Mouse (Mus musculus): ENCODE results near the gene Sdad1. TPM values are rescaled to one million over a fixed set of nuclear protein-coding genes. Genes with fewer than 3 reads are reported as not detected.

The Sdad1 gene
- polyA plus RNA-seq, 1 experiment from 2014 or later = 20.9 TPM

GRCm38 (mm10) chr5:92331635-92332338, 21.5 kb upstream of the Sdad1 start, which contains the start of gene Art3:
TSS of gene Art3 (plus strand) at chr5:92331827.
- peaks cover 5% of the 10 kb centered on the region; the same call in 1 of the 2 replicates for H3K27me3 ChIP-seq (replicated peaks)
- ATAC-seq (ENCODE audit: extremely low read depth, insufficient number of reproducible peaks, low FRiP score, low TSS enrichment) = no peak
- 81% methylated on average over 17 of the region's 17 CpGs for WGBS

GRCm38 (mm10) chr5:92331122-92331521, 20.8 kb upstream of the Sdad1 start:
- no peak for ATAC-seq (ENCODE audit: extremely low read depth, insufficient number of reproducible peaks, low FRiP score, low TSS enrichment)
- peaks cover 5% of the 10 kb centered on the region; the same call in 1 of the 2 replicates for H3K27me3 ChIP-seq (replicated peaks)
- no peak overlapping the region for H3K9ac ChIP-seq
- peaks cover 7% of the 10 kb centered on the region; the same call in 1 of the 2 replicates for H3K4me1 ChIP-seq
- no peaks in the 10 kb centered on the region for H3K9me3 ChIP-seq
- no peaks in the 10 kb centered on the region for H3K36me3 ChIP-seq
- 77% methylated on average over 12 of the region's 12 CpGs for WGBS
- H3K27ac ChIP-seq (replicated peaks) = no peak overlapping the region
- no peak overlapping the region for H3K4me2 ChIP-seq
- no peak overlapping the region for H3K4me3 ChIP-seq

More at GRCm38 (mm10) chr5:92331635-92332338, 21.5 kb upstream of the Sdad1 start, which contains the start of gene Art3:
- Histone ChIP-seq H3K4me3 (peak within 1 kb of the TSS; percentile 28), H3K9me3 (no peaks in the 10 kb centered on the region), H3K36me3 (no peaks in the 10 kb centered on the region), H3K4me2 (peak within 1 kb of the TSS; percentile 49), H3K9ac (peak within 1 kb of the TSS; percentile 37; the same call in 1 of the 2 replicates), H3K27ac (replicated peaks) (peak within 1 kb of the TSS; percentile 83), H3K4me1 (peaks cover 7% of the 10 kb centered on the region; the same call in 1 of the 2 replicates)

DNA sequence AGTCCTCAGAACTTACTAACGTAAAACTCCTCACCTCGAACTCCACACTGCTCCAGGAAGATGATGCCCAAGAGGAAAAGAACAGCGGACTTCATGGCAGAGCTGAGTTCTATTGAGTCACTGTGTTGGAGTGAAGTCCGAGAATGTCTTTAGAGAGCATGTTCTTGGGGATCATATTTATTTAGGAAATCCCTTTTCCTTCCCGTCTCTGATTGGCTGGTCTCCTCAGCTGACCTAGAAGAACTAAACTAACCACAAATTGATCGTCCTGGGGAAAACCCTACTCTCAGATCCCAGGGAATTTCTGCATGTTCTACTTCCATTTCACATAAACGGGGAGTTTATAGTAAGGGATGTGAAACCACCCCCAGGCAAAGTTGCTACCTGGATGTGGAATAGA, 17.6 kb upstream of the Sdad1 start, which contains the start of gene Cxcl9:
Gene Cxcl9 (minus strand): TSS at position 151 of the 400 bp plus-strand sequence.
- no peak within 1 kb of the TSS for H3K4me2 ChIP-seq
- no peak within 1 kb of the TSS for H3K9ac ChIP-seq
- ATAC-seq (ENCODE audit: extremely low read depth, insufficient number of reproducible peaks, low FRiP score, low TSS enrichment) = no peak
- no peaks in the 10 kb centered on the region for H3K36me3 ChIP-seq
- H3K27ac ChIP-seq (replicated peaks) = no peak within 1 kb of the TSS
- whole genome bisulfite sequencing = 71% methylated on average over 7 of the region's 7 CpGs
- H3K4me1 ChIP-seq = peaks cover 17% of the 10 kb centered on the region
- H3K9me3 ChIP-seq = no peaks in the 10 kb centered on the region
- peaks cover 5% of the 10 kb centered on the region; the same call in 1 of the 2 replicates for H3K27me3 ChIP-seq (replicated peaks)
- H3K4me3 ChIP-seq = no peak within 1 kb of the TSS

GRCm38 (mm10) chr5:92327367-92327766, 17.1 kb upstream of the Sdad1 start:
- no peak for ATAC-seq (ENCODE audit: extremely low read depth, insufficient number of reproducible peaks, low FRiP score, low TSS enrichment)
- H3K27ac ChIP-seq (replicated peaks) = no peak overlapping the region
- no peak overlapping the region for H3K4me3 ChIP-seq
- WGBS = 62% methylated on average over 6 of the region's 6 CpGs
- H3K36me3 ChIP-seq = no peaks in the 10 kb centered on the region
- H3K27me3 ChIP-seq (replicated peaks) = peaks cover 5% of the 10 kb centered on the region; the same call in 1 of the 2 replicates
- H3K9me3 ChIP-seq = no peaks in the 10 kb centered on the region
- H3K4me1 ChIP-seq = peaks cover 17% of the 10 kb centered on the region
- H3K4me2 ChIP-seq = no peak overlapping the region
- H3K9ac ChIP-seq = no peak overlapping the region

DNA sequence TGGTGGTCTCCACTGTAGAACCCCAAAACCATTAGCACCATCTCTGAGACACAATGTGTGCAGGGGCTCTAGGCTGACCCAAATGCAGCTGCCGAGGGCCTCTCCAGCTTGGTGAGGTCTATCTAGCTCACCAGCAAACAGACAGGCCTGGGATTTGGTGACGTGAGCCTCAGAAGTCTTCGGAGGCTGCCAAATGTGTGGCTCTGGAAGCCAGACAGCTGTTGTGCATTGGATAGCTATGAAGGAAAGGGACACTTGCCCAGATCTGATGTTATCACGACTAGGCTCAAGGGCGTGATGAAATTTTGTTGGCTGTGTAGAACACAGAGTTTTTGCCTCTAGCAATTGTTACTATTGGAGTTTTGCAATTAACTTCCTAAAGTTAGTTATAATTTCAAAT, 13.0 kb upstream of the Sdad1 start:
- H3K4me3 ChIP-seq = no peak overlapping the region
- H3K27me3 ChIP-seq (replicated peaks) = peaks cover 5% of the 10 kb centered on the region; the same call in 1 of the 2 replicates
- no peak for ATAC-seq (ENCODE audit: extremely low read depth, insufficient number of reproducible peaks, low FRiP score, low TSS enrichment)
- H3K9me3 ChIP-seq = no peaks in the 10 kb centered on the region
- H3K4me1 ChIP-seq = peaks cover 14% of the 10 kb centered on the region
- no peak overlapping the region for H3K27ac ChIP-seq (replicated peaks)
- no peaks in the 10 kb centered on the region for H3K36me3 ChIP-seq
- no peak overlapping the region for H3K4me2 ChIP-seq
- H3K9ac ChIP-seq = no peak overlapping the region
- 59% methylated on average over 5 of the region's 5 CpGs for WGBS

- Histone ChIP-seq H3K9me3 (no peaks in the 10 kb centered on the region), H3K27me3 (replicated peaks) (no peaks in the 10 kb centered on the region), H3K27ac (replicated peaks) (no peak overlapping the region), H3K4me1 (peaks cover 14% of the 10 kb centered on the region), H3K4me3 (no peak overlapping the region), H3K4me2 (no peak overlapping the region), H3K9ac (no peak overlapping the region), H3K36me3 (no peaks in the 10 kb centered on the region)
- WGBS = 71% methylated on average over 4 of the region's 4 CpGs
- ATAC-seq (ENCODE audit: extremely low read depth, insufficient number of reproducible peaks, low FRiP score, low TSS enrichment) = no peak
Observed at GRCm38 (mm10) chr5:92322612-92323011, 12.3 kb upstream of the Sdad1 start.

DNA sequence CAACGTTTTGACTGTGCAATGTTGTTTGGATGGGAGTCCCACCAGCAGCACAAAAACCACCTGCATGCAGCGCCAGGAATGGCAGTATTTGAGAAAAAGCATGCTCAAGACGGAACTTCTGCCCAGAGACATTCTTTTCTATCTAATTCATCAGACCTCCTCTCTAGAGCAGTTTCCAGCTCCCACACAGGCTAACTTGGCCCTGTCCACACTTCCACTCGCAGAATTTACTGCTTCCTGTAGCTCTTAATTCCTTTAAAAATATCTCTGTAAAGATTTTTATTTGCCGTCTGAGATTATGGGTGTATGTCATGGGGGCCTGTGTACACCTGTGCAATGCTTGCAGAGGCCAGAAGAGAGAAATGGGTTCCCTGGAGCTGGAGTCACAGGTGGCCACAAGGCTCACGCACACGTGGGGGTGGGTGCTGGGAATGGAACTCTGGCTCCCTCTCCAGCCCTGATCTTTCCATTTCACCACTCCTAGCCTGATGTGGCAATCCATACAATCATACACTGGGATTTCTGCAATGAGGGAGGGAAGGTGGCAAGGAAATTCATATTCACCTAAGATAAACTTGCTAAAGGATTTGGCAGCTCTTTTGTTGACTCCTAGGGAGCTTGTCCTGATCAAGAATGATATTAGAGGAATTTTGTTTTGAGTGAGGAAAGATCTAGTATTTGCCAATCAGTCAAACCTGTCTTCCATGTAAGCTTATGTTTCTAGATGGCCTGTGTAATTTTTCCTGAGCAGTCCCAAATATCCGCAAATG, 11.5 kb upstream of the Sdad1 start:
- Histone ChIP-seq H3K4me3 (no peak overlapping the region), H3K9me3 (no peaks in the 10 kb centered on the region), H3K4me2 (no peak overlapping the region), H3K9ac (no peak overlapping the region), H3K27me3 (replicated peaks) (no peaks in the 10 kb centered on the region), H3K36me3 (no peaks in the 10 kb centered on the region), H3K4me1 (peaks cover 14% of the 10 kb centered on the region), H3K27ac (replicated peaks) (no peak overlapping the region)
- 57% methylated on average over 8 of the region's 8 CpGs for WGBS
- no peak for ATAC-seq (ENCODE audit: extremely low read depth, insufficient number of reproducible peaks, low FRiP score, low TSS enrichment)

DNA sequence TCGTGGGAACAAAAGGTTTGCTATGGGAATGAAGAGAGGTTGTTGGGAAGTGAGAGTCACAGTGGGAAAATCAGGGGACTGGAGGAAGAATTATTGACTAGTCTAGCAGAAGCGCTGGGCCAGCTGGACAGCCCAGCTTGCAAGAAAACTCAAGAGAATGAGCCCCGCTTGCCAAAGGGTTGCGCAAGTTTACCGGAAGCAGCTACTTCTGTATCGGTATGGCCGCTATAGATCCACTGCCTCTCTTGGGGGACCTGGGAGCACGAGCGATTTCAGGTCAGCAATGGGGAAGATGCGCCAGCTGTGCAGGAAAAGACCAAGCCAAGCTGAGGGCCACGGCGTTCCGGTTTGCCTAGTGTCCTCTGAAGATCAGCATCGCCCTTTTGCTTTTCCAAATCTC, 8.3 kb upstream of the Sdad1 start:
- WGBS = 89% methylated on average over 14 of the region's 14 CpGs
- Histone ChIP-seq H3K27ac (replicated peaks) (no peak overlapping the region), H3K4me1 (peaks cover 9% of the 10 kb centered on the region; the same call in 1 of the 2 replicates), H3K36me3 (no peaks in the 10 kb centered on the region), H3K27me3 (replicated peaks) (no peaks in the 10 kb centered on the region), H3K4me3 (no peak overlapping the region), H3K4me2 (no peak overlapping the region), H3K9me3 (no peaks in the 10 kb centered on the region), H3K9ac (no peak overlapping the region)
- no peak for ATAC-seq (ENCODE audit: extremely low read depth, insufficient number of reproducible peaks, low FRiP score, low TSS enrichment)

DNA sequence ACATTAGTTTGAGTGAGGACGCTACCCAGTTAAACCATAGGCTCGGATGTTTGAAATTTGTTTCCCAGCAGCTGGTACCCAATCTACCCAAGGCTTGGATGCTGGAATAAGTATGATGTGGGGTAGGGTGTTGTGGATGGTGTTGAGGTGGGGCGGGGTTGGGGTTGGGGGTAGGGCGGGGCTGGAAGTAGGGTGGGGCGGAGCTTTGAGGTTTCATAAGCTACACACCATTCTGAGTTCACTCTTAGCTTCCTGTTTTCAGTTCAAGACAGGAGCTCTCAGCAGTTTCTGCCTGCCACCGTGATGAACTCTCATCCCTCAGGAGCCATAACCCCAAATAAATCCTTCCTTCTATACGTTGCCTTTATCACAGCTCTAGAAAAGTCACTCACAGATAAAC, 7.8 kb upstream of the Sdad1 start:
- Histone ChIP-seq H3K27ac (replicated peaks) (no peak overlapping the region), H3K27me3 (replicated peaks) (no peaks in the 10 kb centered on the region), H3K9ac (no peak overlapping the region), H3K4me3 (no peak overlapping the region), H3K9me3 (no peaks in the 10 kb centered on the region), H3K36me3 (no peaks in the 10 kb centered on the region), H3K4me1 (peaks cover 6% of the 10 kb centered on the region; the same call in 1 of the 2 replicates), H3K4me2 (no peak overlapping the region)
- no peak for ATAC-seq (ENCODE audit: extremely low read depth, insufficient number of reproducible peaks, low FRiP score, low TSS enrichment)
- WGBS = 80% methylated on average over 7 of the region's 7 CpGs

DNA sequence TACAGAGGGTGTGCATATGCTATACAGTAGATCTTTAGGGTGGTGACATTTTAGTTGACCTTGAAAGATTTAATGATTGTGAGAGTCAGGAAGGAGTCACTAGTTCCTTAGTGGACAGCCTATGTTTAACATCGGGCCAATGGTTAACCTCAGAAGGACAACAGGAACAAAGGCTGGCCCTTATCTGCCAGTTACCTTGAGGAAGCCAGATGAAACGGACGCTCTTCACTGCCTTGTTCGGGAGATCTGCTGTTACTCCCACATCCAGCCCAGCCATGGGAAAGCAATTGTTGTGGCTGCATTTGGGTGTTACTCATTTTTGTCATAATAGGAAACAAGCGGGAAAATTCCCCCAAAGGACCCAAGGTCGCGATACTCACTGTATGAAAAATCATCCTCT, 3.5 kb upstream of the Sdad1 start:
- Histone ChIP-seq H3K9ac (no peak overlapping the region), H3K27me3 (replicated peaks) (no peaks in the 10 kb centered on the region), H3K4me2 (no peak overlapping the region), H3K4me3 (no peak overlapping the region), H3K4me1 (peaks cover 9% of the 10 kb centered on the region), H3K36me3 (no peaks in the 10 kb centered on the region), H3K27ac (replicated peaks) (no peak overlapping the region), H3K9me3 (no peaks in the 10 kb centered on the region)
- no peak for ATAC-seq (ENCODE audit: extremely low read depth, insufficient number of reproducible peaks, low FRiP score, low TSS enrichment)
- WGBS = 48% methylated on average over 7 of the region's 7 CpGs

DNA sequence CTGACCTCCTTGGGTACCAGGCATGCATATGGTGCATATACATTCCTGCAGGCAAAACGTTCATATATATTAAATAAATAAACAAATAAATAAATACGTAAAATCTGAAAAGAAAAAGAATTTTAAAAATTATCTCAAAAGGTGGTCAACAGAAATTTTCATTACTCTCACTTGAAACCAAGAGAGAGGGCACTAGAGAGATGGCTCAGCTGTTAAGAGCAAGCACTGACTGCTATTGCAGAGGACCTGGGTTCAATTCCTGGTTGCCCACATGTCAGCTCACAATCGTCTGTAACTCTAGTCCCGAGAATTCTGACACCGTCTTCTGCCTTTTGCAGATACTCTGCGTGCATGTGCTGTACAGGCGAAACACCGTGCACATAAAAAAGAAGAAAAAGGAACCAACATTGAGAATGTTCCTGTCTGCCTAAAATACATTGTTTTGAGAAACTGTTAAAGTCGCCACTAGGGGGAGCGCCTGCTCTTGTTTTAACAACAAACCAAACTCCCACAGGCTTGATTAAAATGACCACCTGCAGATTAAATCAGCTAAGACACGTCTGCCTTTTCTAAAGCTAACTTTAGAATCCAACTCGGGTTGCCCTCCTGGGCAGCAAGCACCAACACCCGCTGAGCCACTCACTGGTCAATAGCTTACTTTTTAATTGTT, 1.9 kb upstream of the Sdad1 start:
- Histone ChIP-seq H3K27ac (replicated peaks) (no peak overlapping the region), H3K4me1 (peaks cover 16% of the 10 kb centered on the region), H3K27me3 (replicated peaks) (no peaks in the 10 kb centered on the region), H3K9ac (no peak overlapping the region), H3K9me3 (no peaks in the 10 kb centered on the region), H3K36me3 (peaks cover 3% of the 10 kb centered on the region; the same call in 1 of the 2 replicates), H3K4me3 (no peak overlapping the region), H3K4me2 (no peak overlapping the region)
- no peak for ATAC-seq (ENCODE audit: extremely low read depth, insufficient number of reproducible peaks, low FRiP score, low TSS enrichment)
- WGBS = 13% methylated on average over 13 of the region's 13 CpGs
